ENCODE assay signal across 25 mouse cellular contexts in genomic region chr3:50634457-50635075, GRCm38 (mm10).
A peak's percentile ranks its signal among the peaks of the same experiment; 100 is the strongest.
DNase-seq lines count a peak whose midpoint lies in the region; ATAC-seq and TF ChIP-seq lines count a peak whose summit lies in the region.
"Had no signal": no experiment of that assay in that cellular context is flagged by ENCODE, and none has a peak within 500 bp of the region (broad histone marks: within the 10 kb centered on the region; RNA-seq: fewer than 3 reads in every experiment).

No protein-coding gene starts in this region.

- ATAC-seq in midbrain, embryonic 14.5 days (ENCODE audit: low FRiP score, low TSS enrichment): no peak
- ATAC-seq in midbrain, embryonic 13.5 days: no peak
- peak; percentile 50; the same call in 1 of the 2 replicates for ATAC-seq in forebrain, embryonic 12.5 days (ENCODE audit: low FRiP score)
- peak; percentile 71 for ATAC-seq in forebrain, embryonic 15.5 days (replicated peaks)
- ATAC-seq: CD4-positive, CD25-positive, alpha-beta regulatory T cell, adult 4 months had no signal

- H3K36me3 ChIP-seq in midbrain, embryonic 14.5 days (ENCODE audit: control insufficient read depth, insufficient read depth, low read length): no peaks in the 10 kb centered on the region
- H3K36me3 ChIP-seq in midbrain, embryonic 13.5 days: no peaks in the 10 kb centered on the region
- no peaks in the 10 kb centered on the region for H3K36me3 ChIP-seq in forebrain, embryonic 12.5 days (replicated peaks)
- no peaks in the 10 kb centered on the region for H3K36me3 ChIP-seq in forebrain, embryonic 15.5 days
- H3K36me3 ChIP-seq: embryonic facial prominence, embryonic 10.5 days; embryonic facial prominence, embryonic 13.5 days; hindbrain, embryonic 12.5 days; hindbrain, embryonic 15.5 days had no signal

- no peak overlapping the region for H3K9ac ChIP-seq in midbrain, embryonic 14.5 days (replicated peaks; ENCODE audit: low read length)
- no peak overlapping the region for H3K9ac ChIP-seq in midbrain, embryonic 13.5 days (replicated peaks)
- no peak overlapping the region for H3K9ac ChIP-seq in forebrain, embryonic 12.5 days
- H3K9ac ChIP-seq in forebrain, embryonic 15.5 days (replicated peaks): no peak overlapping the region
- H3K9ac ChIP-seq: embryonic facial prominence, embryonic 13.5 days; hindbrain, embryonic 12.5 days; hindbrain, embryonic 15.5 days had no signal

- TF ChIP-seq POLR2A in brain, embryonic 14.5 days (IDR thresholded peaks at IDR 0.05; ENCODE audit: borderline replicate concordance, extremely low read depth, insufficient read depth, insufficient read length, poor library complexity, severe bottlenecking): no peak

- H3K27ac ChIP-seq in midbrain, embryonic 14.5 days (replicated peaks; ENCODE audit: low read depth, low read length): no peak overlapping the region
- H3K27ac ChIP-seq in midbrain, embryonic 13.5 days: no peak overlapping the region
- no peak overlapping the region for H3K27ac ChIP-seq in forebrain, embryonic 12.5 days
- peak overlapping the region; percentile 20; the same call in 1 of the 2 replicates for H3K27ac ChIP-seq in forebrain, embryonic 15.5 days (replicated peaks)
- H3K27ac ChIP-seq in left cerebral cortex, adult 2 months: no peak overlapping the region
- H3K27ac ChIP-seq: embryonic facial prominence, embryonic 10.5 days; embryonic facial prominence, embryonic 13.5 days; gastrocnemius, adult 2 months; hindbrain, embryonic 12.5 days; hindbrain, embryonic 15.5 days had no signal

- H3K27me3 ChIP-seq in midbrain, embryonic 14.5 days (ENCODE audit: control insufficient read depth, insufficient read depth, low read length): no peaks in the 10 kb centered on the region
- peaks cover 8% of the 10 kb centered on the region; the same call in 1 of the 2 replicates for H3K27me3 ChIP-seq in midbrain, embryonic 13.5 days
- H3K27me3 ChIP-seq in forebrain, embryonic 12.5 days: 0 out of 2 replicates have a peak, but pooled peaks cover 4% of the 10 kb centered on the region
- peaks cover 6% of the 10 kb centered on the region; the same call in 1 of the 2 replicates for H3K27me3 ChIP-seq in forebrain, embryonic 15.5 days
- H3K27me3 ChIP-seq: embryonic facial prominence, embryonic 13.5 days; hindbrain, embryonic 12.5 days; hindbrain, embryonic 15.5 days had no signal

- no peak for TF ChIP-seq CTCF in brain, embryonic 14.5 days (IDR thresholded peaks at IDR 0.05; ENCODE audit: borderline replicate concordance, extremely low read depth, insufficient read depth, insufficient read length)
- TF ChIP-seq CTCF in left cerebral cortex, adult 2 months (IDR thresholded peaks at IDR 0.05): no peak

- DNase-seq in midbrain, embryonic 14.5 days: peak; percentile 17
- peak; percentile 85 for DNase-seq in brain, embryonic 14.5 days (ENCODE audit: low read depth)
- no peak for DNase-seq in layer of hippocampus, adult 9-10 months (ENCODE audit: low spot score)
- no peak for DNase-seq in layer of hippocampus, adult 8-10 months (ENCODE audit: low spot score in 2 of 2)
- no peak for DNase-seq in left cerebral cortex, adult 2 months (ENCODE audit: extremely low spot score in 1 of 2, low spot score in 2 of 2)
- DNase-seq: adrenal gland, adult 2 months; adrenal gland, postnatal 14 days; cerebellum, adult 11-12 months; cerebellum, adult 8-10 months; cerebellum, postnatal 10 days; cerebellum, postnatal 36 days; embryo, embryonic 11 days; gastrocnemius, adult 2 months; gastrocnemius, postnatal 14 days; heart, adult 11 months had no signal

- H3K9me3 ChIP-seq in midbrain, embryonic 14.5 days (ENCODE audit: control insufficient read depth, low read length): 0 out of 2 replicates have a peak, but pooled peaks cover 3% of the 10 kb centered on the region
- no peaks in the 10 kb centered on the region for H3K9me3 ChIP-seq in midbrain, embryonic 13.5 days
- no peaks in the 10 kb centered on the region for H3K9me3 ChIP-seq in forebrain, embryonic 12.5 days
- H3K9me3 ChIP-seq in forebrain, embryonic 15.5 days: no peaks in the 10 kb centered on the region
- H3K9me3 ChIP-seq: embryonic facial prominence, embryonic 10.5 days; embryonic facial prominence, embryonic 13.5 days; hindbrain, embryonic 12.5 days; hindbrain, embryonic 15.5 days had no signal

- H3K4me1 ChIP-seq in midbrain, embryonic 14.5 days (ENCODE audit: control insufficient read depth, insufficient read depth, low read length): no peaks in the 10 kb centered on the region
- H3K4me1 ChIP-seq in midbrain, embryonic 13.5 days (replicated peaks): 0 out of 2 replicates have a peak, but pooled peaks cover under 1% of the 10 kb centered on the region
- peaks cover 4% of the 10 kb centered on the region; the same call in 1 of the 2 replicates for H3K4me1 ChIP-seq in forebrain, embryonic 12.5 days
- H3K4me1 ChIP-seq in forebrain, embryonic 15.5 days: peaks cover 11% of the 10 kb centered on the region; the same call in 1 of the 2 replicates
- H3K4me1 ChIP-seq: embryonic facial prominence, embryonic 10.5 days; embryonic facial prominence, embryonic 13.5 days; hindbrain, embryonic 12.5 days; hindbrain, embryonic 15.5 days had no signal

- no peak overlapping the region for H3K4me2 ChIP-seq in midbrain, embryonic 14.5 days (ENCODE audit: low read length)
- H3K4me2 ChIP-seq in midbrain, embryonic 13.5 days (replicated peaks): no peak overlapping the region
- no peak overlapping the region for H3K4me2 ChIP-seq in forebrain, embryonic 12.5 days
- H3K4me2 ChIP-seq in forebrain, embryonic 15.5 days (replicated peaks): no peak overlapping the region
- H3K4me2 ChIP-seq: embryonic facial prominence, embryonic 13.5 days; heart, embryonic 11.5 days; hindbrain, embryonic 12.5 days; hindbrain, embryonic 15.5 days had no signal

- H3K4me3 ChIP-seq in midbrain, embryonic 14.5 days (replicated peaks; ENCODE audit: low read depth, low read length): no peak overlapping the region
- no peak overlapping the region for H3K4me3 ChIP-seq in midbrain, embryonic 13.5 days (replicated peaks)
- H3K4me3 ChIP-seq in forebrain, embryonic 12.5 days (replicated peaks): no peak overlapping the region
- no peak overlapping the region for H3K4me3 ChIP-seq in forebrain, embryonic 15.5 days
- H3K4me3 ChIP-seq in left cerebral cortex, adult 2 months: no peak overlapping the region
- H3K4me3 ChIP-seq: embryonic facial prominence, embryonic 10.5 days; embryonic facial prominence, embryonic 13.5 days; erythroblast, embryonic 14.5 days; gastrocnemius, adult 2 months; hindbrain, embryonic 12.5 days; hindbrain, embryonic 15.5 days had no signal

- intact Hi-C loops in left cerebral cortex, adult 2 months (cut with DNase I): loop anchor here (10.0 kb wide), 1 partner anchor 460 kb away; no protein-coding TSS in a partner anchor

- WGBS in midbrain, embryonic 14.5 days: 56% methylated on average over 7 of the region's 7 CpGs
- WGBS in midbrain, embryonic 13.5 days: 52% methylated on average over 7 of the region's 7 CpGs
- 22% methylated on average over 7 of the region's 7 CpGs for WGBS in forebrain, embryonic 12.5 days
- WGBS in forebrain, embryonic 15.5 days: 13% methylated on average over 7 of the region's 7 CpGs

Comparison
In these comparisons a context has a peak if more than half of its experiments do, and no peak if none do; other contexts are left out.
1. ATAC-seq: peak in forebrain, embryonic 12.5 days (single experiment) and forebrain, embryonic 15.5 days (single experiment); none in midbrain, embryonic 14.5 days (single experiment) and midbrain, embryonic 13.5 days (single experiment).
2. DNase-seq: peak in midbrain, embryonic 14.5 days (single experiment) and brain, embryonic 14.5 days (single experiment); none in layer of hippocampus, adult 9-10 months (single experiment), layer of hippocampus, adult 8-10 months (0 of 2) and left cerebral cortex, adult 2 months (0 of 2).